Mouse (Mus musculus) liver, embryonic 14.5 days (tissue): ENCODE results near the gene Alox12.

Experiments
- CTCF ChIP-seq: IDR thresholded peaks from 2 replicates; pipeline ENCODE4 v1.5.1; 2016; ENCODE audit warnings: antibody characterized with exemption, low read depth, control low read depth
- EP300 ChIP-seq: IDR thresholded peaks from 2 replicates; pipeline ENCODE4 v1.6.1; 2016; ENCODE audit warnings: antibody characterized with exemption, low read depth

DNA sequence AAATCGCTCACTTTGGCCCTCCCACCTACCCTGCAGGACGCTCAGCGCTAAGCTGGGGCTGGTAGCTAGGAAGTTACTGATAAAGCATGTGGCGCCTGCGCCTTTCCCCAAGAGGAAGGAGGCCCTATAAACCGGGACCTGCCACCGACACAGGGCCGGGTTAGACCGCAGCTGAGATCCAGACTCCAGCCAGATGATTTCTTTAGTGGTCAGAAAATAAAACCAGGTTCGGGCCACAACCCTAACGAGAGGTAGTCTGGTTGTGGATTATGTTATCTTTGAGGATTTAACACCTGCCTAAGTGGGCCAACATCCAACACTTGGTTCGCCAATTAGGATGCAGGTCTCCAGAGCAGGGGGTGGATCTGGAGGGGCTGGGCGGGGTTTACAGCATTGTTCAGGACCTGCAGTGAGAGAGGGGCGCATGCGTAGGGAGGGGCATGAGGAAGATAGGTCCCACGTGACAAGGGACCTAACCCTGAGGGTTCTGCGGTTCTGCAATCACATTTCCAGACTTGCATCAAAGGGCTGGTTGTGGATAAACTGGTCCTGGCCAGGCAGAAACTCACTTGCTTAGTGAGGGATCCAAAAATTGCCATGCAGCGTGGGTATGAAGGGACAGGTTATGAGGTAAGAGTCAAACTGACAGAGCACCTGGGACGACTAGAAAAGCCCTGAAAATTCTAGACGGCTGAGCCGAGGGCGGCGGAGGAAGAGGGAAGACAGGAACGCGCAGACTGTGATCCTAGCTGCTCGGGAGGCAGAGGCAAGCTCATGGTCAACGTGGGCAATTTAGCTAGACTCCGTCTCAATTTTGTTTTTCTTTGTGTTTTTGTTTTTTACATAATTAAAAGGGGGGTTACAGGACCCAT lies 34.2 kb downstream of the Alox12 start, which contains the start of gene Slc16a13:
- TF ChIP-seq CTCF (no peak), EP300 (peak; percentile 39)
